Mouse (Mus musculus) ovary, postnatal 14 days (tissue): ENCODE data around the gene Trim8.
A peak's percentile ranks its signal among the peaks of the same experiment; 100 is the strongest.

ENCODE experiments used
- DNase-seq: peaks from one replicate; pipeline ENCODE4 v3.0.0; 2022; ENCODE audit warnings: low spot score

Trim8 gene

GRCm38 (mm10) chr19:46501401-46502068, at the start of gene Trim8:
Gene Trim8 (plus strand): TSS chr19:46501702.
- peak; percentile 75 for DNase-seq

- peak; percentile 54 for DNase-seq
Measured at GRCm38 (mm10) chr19:46452052-46452827, 49.3 kb upstream of the Trim8 start.

GRCm38 (mm10) chr19:46452916-46453315, 48.6 kb upstream of the Trim8 start:
- no peak for DNase-seq

GRCm38 (mm10) chr19:46454126-46454880, 47.2 kb upstream of the Trim8 start:
- no peak for DNase-seq

- no peak for DNase-seq
Measured at GRCm38 (mm10) chr19:46455032-46455431, 46.5 kb upstream of the Trim8 start.

GRCm38 (mm10) chr19:46455556-46455955, 45.9 kb upstream of the Trim8 start:
- DNase-seq: no peak

- no peak for DNase-seq
Measured at GRCm38 (mm10) chr19:46456018-46456735, 45.3 kb upstream of the Trim8 start.

- no peak for DNase-seq
Measured at GRCm38 (mm10) chr19:46457798-46458197, 43.7 kb upstream of the Trim8 start.

- no peak for DNase-seq
Measured at GRCm38 (mm10) chr19:46459256-46459655, 42.2 kb upstream of the Trim8 start.

GRCm38 (mm10) chr19:46459889-46460288, 41.6 kb upstream of the Trim8 start:
- no peak for DNase-seq

GRCm38 (mm10) chr19:46462574-46462973, 38.9 kb upstream of the Trim8 start:
- no peak for DNase-seq

GRCm38 (mm10) chr19:46463446-46463845, 38.1 kb upstream of the Trim8 start:
- DNase-seq: no peak

GRCm38 (mm10) chr19:46466160-46466559, 35.3 kb upstream of the Trim8 start:
- no peak for DNase-seq

GRCm38 (mm10) chr19:46467051-46467503, 34.4 kb upstream of the Trim8 start:
- no peak for DNase-seq

- DNase-seq: no peak
Measured at GRCm38 (mm10) chr19:46470364-46471240, 30.9 kb upstream of the Trim8 start.

GRCm38 (mm10) chr19:46471324-46472093, 30.0 kb upstream of the Trim8 start:
- no peak for DNase-seq

- DNase-seq: no peak
Measured at GRCm38 (mm10) chr19:46477432-46477845, 24.1 kb upstream of the Trim8 start.

- DNase-seq: no peak
Measured at GRCm38 (mm10) chr19:46478242-46478641, 23.3 kb upstream of the Trim8 start.

GRCm38 (mm10) chr19:46478826-46479225, 22.7 kb upstream of the Trim8 start:
- DNase-seq: no peak
